ENCODE assay signal across 8 mouse cellular contexts in genomic region chr11:94320969-94321930, GRCm38 (mm10). TPM values are rescaled to one million over a fixed set of nuclear protein-coding genes. Genes with fewer than 3 reads are reported as not detected.
DNase-seq lines count a peak whose midpoint lies in the region; ATAC-seq and TF ChIP-seq lines count a peak whose summit lies in the region.

No protein-coding gene starts in this region.

- peak overlapping the region; percentile 72 for H3K4me3 ChIP-seq in cerebellum, adult 2 months (replicated peaks; ENCODE audit: insufficient read depth, low read depth, low read length)
- peak overlapping the region; percentile 96 for H3K4me3 ChIP-seq in testis, adult 2 months (ENCODE audit: control insufficient read depth, low read depth, low read length)
- H3K4me3 ChIP-seq in forebrain, embryonic 12.5 days (replicated peaks): peak overlapping the region; percentile 99
- H3K4me3 ChIP-seq in limb, embryonic 10.5 days: peak overlapping the region; percentile 100
- peak overlapping the region; percentile 77 for H3K4me3 ChIP-seq in midbrain, embryonic 12.5 days

- no peak for TF ChIP-seq POLR2A in cerebellum, adult 2 months (IDR thresholded peaks at IDR 0.05; ENCODE audit: borderline replicate concordance, insufficient read depth, low read length)
- no peak; the same call in 1 of the 2 replicates for TF ChIP-seq POLR2A in testis, adult 2 months (IDR thresholded peaks at IDR 0.05; ENCODE audit: control insufficient read depth, low read depth, low read length)

- peak; percentile 30 to 73 for DNase-seq in cerebellum, adult 2 months
- DNase-seq in cerebellum, postnatal 4 days (ENCODE audit: low spot score in 2 of 2): no peak
- no peak for DNase-seq in testis, postnatal 14 days (ENCODE audit: low spot score)
- DNase-seq in limb, embryonic 10.5 days (ENCODE audit: low spot score): peak; percentile 43
- no peak for DNase-seq in urinary bladder, adult 2 months (ENCODE audit: low spot score)

- peaks cover 2% of the 10 kb centered on the region; the same call in 1 of the 2 replicates for H3K4me1 ChIP-seq in cerebellum, adult 2 months (ENCODE audit: control insufficient read depth, insufficient read depth, low read length)
- H3K4me1 ChIP-seq in testis, adult 2 months (ENCODE audit: control insufficient read depth, insufficient read depth, low read length): peaks cover 3% of the 10 kb centered on the region
- peaks cover 46% of the 10 kb centered on the region for H3K4me1 ChIP-seq in forebrain, embryonic 12.5 days
- peaks cover 28% of the 10 kb centered on the region for H3K4me1 ChIP-seq in limb, embryonic 10.5 days
- peaks cover 51% of the 10 kb centered on the region for H3K4me1 ChIP-seq in midbrain, embryonic 12.5 days

- WGBS in cerebellum, adult 2 months: under 1% methylated on average over 67 of the region's 67 CpGs
- under 1% methylated on average over 67 of the region's 67 CpGs for WGBS in forebrain, embryonic 12.5 days
- WGBS in limb, embryonic 10.5 days: under 1% methylated on average over 67 of the region's 67 CpGs
- WGBS in midbrain, embryonic 12.5 days: under 1% methylated on average over 67 of the region's 67 CpGs

- no peak for TF ChIP-seq CTCF in cerebellum, adult 2 months (IDR thresholded peaks at IDR 0.05; ENCODE audit: borderline replicate concordance, insufficient read depth, low read depth, low read length)
- no peak for TF ChIP-seq CTCF in testis, adult 2 months (IDR thresholded peaks at IDR 0.05; ENCODE audit: control insufficient read depth, insufficient read depth, insufficient replicate concordance, low read depth, low read length)

- peak overlapping the region; percentile 86 for H3K4me2 ChIP-seq in forebrain, embryonic 12.5 days
- peak overlapping the region; percentile 88 for H3K4me2 ChIP-seq in midbrain, embryonic 12.5 days (replicated peaks)

- no peaks in the 10 kb centered on the region for H3K36me3 ChIP-seq in testis, adult 2 months (ENCODE audit: control insufficient read depth, insufficient read depth, low read length)
- H3K36me3 ChIP-seq in forebrain, embryonic 12.5 days (replicated peaks): peaks cover 6% of the 10 kb centered on the region; the same call in 1 of the 2 replicates
- H3K36me3 ChIP-seq in limb, embryonic 10.5 days: peaks cover 30% of the 10 kb centered on the region
- peaks cover 8% of the 10 kb centered on the region; the same call in 1 of the 2 replicates for H3K36me3 ChIP-seq in midbrain, embryonic 12.5 days

- H3K9ac ChIP-seq in forebrain, embryonic 12.5 days: peak overlapping the region; percentile 99
- peak overlapping the region; percentile 95 for H3K9ac ChIP-seq in midbrain, embryonic 12.5 days (replicated peaks)

- H3K9me3 ChIP-seq in forebrain, embryonic 12.5 days: no peaks in the 10 kb centered on the region
- no peaks in the 10 kb centered on the region for H3K9me3 ChIP-seq in limb, embryonic 10.5 days (replicated peaks)
- no peaks in the 10 kb centered on the region for H3K9me3 ChIP-seq in midbrain, embryonic 12.5 days

- no peaks in the 10 kb centered on the region for H3K27me3 ChIP-seq in cerebellum, adult 2 months (ENCODE audit: control insufficient read depth, insufficient read depth, low read length)
- H3K27me3 ChIP-seq in testis, adult 2 months (ENCODE audit: control insufficient read depth, insufficient read depth, low read length): no peaks in the 10 kb centered on the region
- H3K27me3 ChIP-seq in forebrain, embryonic 12.5 days: no peaks in the 10 kb centered on the region
- no peaks in the 10 kb centered on the region for H3K27me3 ChIP-seq in limb, embryonic 10.5 days (ENCODE audit: low read depth, poor library complexity, severe bottlenecking)
- H3K27me3 ChIP-seq in midbrain, embryonic 12.5 days: no peaks in the 10 kb centered on the region

- peak overlapping the region; percentile 80 for H3K27ac ChIP-seq in cerebellum, adult 2 months (ENCODE audit: insufficient read depth, low read length)
- peak overlapping the region; percentile 90 for H3K27ac ChIP-seq in testis, adult 2 months (ENCODE audit: control insufficient read depth, insufficient read depth, low read depth, low read length)
- H3K27ac ChIP-seq in forebrain, embryonic 12.5 days: peak overlapping the region; percentile 97
- peak overlapping the region; percentile 99 for H3K27ac ChIP-seq in limb, embryonic 10.5 days
- peak overlapping the region; percentile 93 for H3K27ac ChIP-seq in midbrain, embryonic 12.5 days (replicated peaks)

- ATAC-seq in forebrain, embryonic 12.5 days (ENCODE audit: low FRiP score): peak; percentile 76
- peak; percentile 75; the same call in 1 of the 2 replicates for ATAC-seq in midbrain, embryonic 12.5 days (ENCODE audit: low FRiP score, low read depth)

RNA-seq across cellular contexts. Expression of gene Luc7l3, which starts 0.5 kb away (rescaled TPM):
- polyA plus RNA-seq in cerebellum, adult 2 months (2012; rRNA removed): 154 and 156 TPM in 2 replicates
- polyA plus RNA-seq in testis, adult 2 months (2012; rRNA removed): 8.2 and 10.7 TPM in 2 replicates
- polyA plus RNA-seq in forebrain, embryonic 12.5 days (2016; fragmentation: Nextera tagmentation; extraction: Ambion mirVana): 174 and 179 TPM in 2 replicates
- polyA plus RNA-seq in limb, embryonic 10.5 days (2016; fragmentation: Nextera tagmentation; extraction: Ambion mirVana): 89.9 and 107 TPM in 2 replicates
- 145 and 162 TPM in 2 replicates for polyA plus RNA-seq in midbrain, embryonic 12.5 days (2016; fragmentation: Nextera tagmentation; extraction: Ambion mirVana)
- polyA plus RNA-seq in urinary bladder, adult 2 months (2012; rRNA removed): 84.6 and 102 TPM in 2 replicates

RNA-seq across cellular contexts. Expression of gene Ankrd40, which starts 6.6 kb away (rescaled TPM):
- 226 and 243 TPM in 2 replicates for polyA plus RNA-seq in cerebellum, adult 2 months (2012; rRNA removed)
- 80.8 and 89.0 TPM in 2 replicates for polyA plus RNA-seq in testis, adult 2 months (2012; rRNA removed)
- 12.6 and 20.9 TPM in 2 replicates for polyA plus RNA-seq in forebrain, embryonic 12.5 days (2016; fragmentation: Nextera tagmentation; extraction: Ambion mirVana)
- polyA plus RNA-seq in limb, embryonic 10.5 days (2016; fragmentation: Nextera tagmentation; extraction: Ambion mirVana): 18.1 and 21.3 TPM in 2 replicates
- 19.7 and 21.7 TPM in 2 replicates for polyA plus RNA-seq in midbrain, embryonic 12.5 days (2016; fragmentation: Nextera tagmentation; extraction: Ambion mirVana)
- 65.6 and 75.4 TPM in 2 replicates for polyA plus RNA-seq in urinary bladder, adult 2 months (2012; rRNA removed)

RNA-seq across cellular contexts. Expression of gene Gm21885, which starts 39.6 kb away (rescaled TPM):
- not detected in 2 replicates for polyA plus RNA-seq in cerebellum, adult 2 months (2012; rRNA removed)
- polyA plus RNA-seq in testis, adult 2 months (2012; rRNA removed): not detected in 2 replicates
- polyA plus RNA-seq in forebrain, embryonic 12.5 days (2016; fragmentation: Nextera tagmentation; extraction: Ambion mirVana): 0.27 TPM in 1 of 2 replicates, not detected in the other
- not detected in 2 replicates for polyA plus RNA-seq in limb, embryonic 10.5 days (2016; fragmentation: Nextera tagmentation; extraction: Ambion mirVana)
- 0.32 and 0.42 TPM in 2 replicates for polyA plus RNA-seq in midbrain, embryonic 12.5 days (2016; fragmentation: Nextera tagmentation; extraction: Ambion mirVana)
- not detected in 2 replicates for polyA plus RNA-seq in urinary bladder, adult 2 months (2012; rRNA removed)

Comparison
In these comparisons a context has a peak if more than half of its experiments do, and no peak if none do; other contexts are left out.
1. DNase-seq: peak in cerebellum, adult 2 months (2 of 2) and limb, embryonic 10.5 days (single experiment); none in cerebellum, postnatal 4 days (0 of 2), testis, postnatal 14 days (single experiment) and urinary bladder, adult 2 months (single experiment).
2. Peak in every context shown above with its lines, with median percentiles within 50 percentile points of each other: H3K27ac ChIP-seq and H3K4me3 ChIP-seq.